Mouse (Mus musculus) heart, postnatal 0 days (tissue): ENCODE results near the gene Ifi27l2a. TPM values are rescaled to one million over a fixed set of nuclear protein-coding genes. Genes with fewer than 3 reads are reported as not detected.

Source experiments
- ATAC-seq: fragments of 200-750 bp; cut with Nextera tagmentation; 2 replicates; pipeline ENCODE4 v1.8.0; 2017; ENCODE audit warnings: low read depth, moderate number of reproducible peaks, moderate library complexity; ENCODE audit not compliant: insufficient read depth
- DNase-seq: peaks from one replicate; pipeline ENCODE4 v3.0.0-alpha.2; 2016; ENCODE audit warnings: low spot score
- H3K27ac ChIP-seq: fragments of 300-500 bp; sonication (generic); 2 replicates; pipeline ENCODE4 v1.5.1; 2014; ENCODE audit warnings: low read depth, mild to moderate bottlenecking
- H3K27me3 ChIP-seq: fragments of 300-500 bp; sonication (generic); 2 replicates; pipeline ENCODE4 v1.6.1; 2014; ENCODE audit warnings: low read length, mixed read lengths; ENCODE audit not compliant: control insufficient read depth, insufficient read depth
- H3K36me3 ChIP-seq: fragments of 300-500 bp; sonication (generic); replicated peaks from 2 replicates; pipeline ENCODE4 v1.6.1; 2014; ENCODE audit warnings: low read length, mixed read lengths; ENCODE audit not compliant: control insufficient read depth, insufficient read depth
- H3K4me1 ChIP-seq: fragments of 300-500 bp; sonication (generic); 2 replicates; pipeline ENCODE4 v1.6.1; 2014; ENCODE audit warnings: antibody characterized with exemption; ENCODE audit not compliant: control insufficient read depth, insufficient read depth
- H3K4me2 ChIP-seq: fragments of 300-500 bp; sonication (generic); 2 replicates; pipeline ENCODE4 v1.6.1; 2014; ENCODE audit warnings: low read depth, mild to moderate bottlenecking, low read length, moderate library complexity
- H3K4me3 ChIP-seq: fragments of 300-500 bp; sonication (generic); 2 replicates; pipeline ENCODE4 v1.5.1; 2014; ENCODE audit warnings: low read depth, low read length
- H3K9ac ChIP-seq: fragments of 300-500 bp; sonication (generic); replicated peaks from 2 replicates; pipeline ENCODE4 v1.6.1; 2014; ENCODE audit warnings: low read depth, low read length, mixed read lengths
- H3K9me3 ChIP-seq: fragments of 300-500 bp; sonication (generic); replicated peaks from 2 replicates; pipeline ENCODE4 v1.6.1; 2016; ENCODE audit warnings: low read length; ENCODE audit not compliant: control insufficient read depth
- CTCF ChIP-seq: IDR thresholded peaks from 2 replicates; pipeline ENCODE4 v1.5.1; 2016; ENCODE audit warnings: antibody characterized with exemption, control low read depth, low read depth
- EP300 ChIP-seq: IDR thresholded peaks from 2 replicates; pipeline ENCODE4 v1.6.1; 2016; ENCODE audit warnings: antibody characterized with exemption, low read depth
- WGBS: fragments of 180-500 bp; shearing (Covaris S2); extraction: QIAGEN DNeasy Blood & Tissue Kit; methylation state at CpG from one replicate; pipeline ENCODE4 v1.1.7; 2014; 5-methylcytosine and 5-hydroxymethylcytosine counted together
- polyA plus RNA-seq: library from polyadenylated mRNA; unstranded; fragments of >200 nt; fragmentation: Nextera tagmentation; extraction: Ambion mirVana; gene quantifications from 2 replicates; pipeline ENCODE4 v1.2.1, GENCODE M21; 2015
- total RNA-seq: library from RNA; depleted of rRNA; stranded (reverse); fragments of >200 nt; gene quantifications from 2 replicates; pipeline ENCODE4 v1.2.3, GENCODE M21; 2014; ENCODE audit warnings: low replicate concordance

Gene Ifi27l2a
- total and polyA plus RNA-seq, 2 experiments from 2014 or later: 68.2 to 156 TPM

DNA sequence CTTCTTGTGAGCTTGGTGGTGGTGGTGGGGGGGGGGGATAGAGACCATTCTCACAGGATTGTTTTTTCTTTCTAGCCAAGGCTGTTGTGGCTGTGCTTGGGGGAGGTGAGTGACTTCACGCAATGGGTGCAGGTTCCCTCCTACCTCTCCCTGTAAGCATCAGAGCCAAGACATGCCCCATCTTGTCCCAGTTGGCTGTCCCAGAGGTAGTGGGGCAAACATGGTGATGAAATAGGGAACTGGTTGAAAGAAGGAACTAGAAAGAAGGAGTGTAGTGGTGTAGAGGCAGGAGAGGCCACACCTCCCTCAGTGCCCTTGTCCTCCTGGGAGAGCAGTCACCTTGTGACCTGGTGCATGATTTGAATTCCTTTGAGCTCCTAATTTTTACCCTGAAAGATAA, 5.9 kb downstream of the Ifi27l2a start:
- ATAC-seq: no peak
- TF ChIP-seq EP300: no peak
- TF ChIP-seq CTCF: no peak
- H3K27me3 ChIP-seq: no peaks in the 10 kb centered on the region
- WGBS: 86% methylated on average over 1 of the region's 1 CpGs
- DNase-seq: no peak
- H3K36me3 ChIP-seq: no peaks in the 10 kb centered on the region
- H3K4me2 ChIP-seq: no peak overlapping the region
- no peaks in the 10 kb centered on the region for H3K9me3 ChIP-seq
- H3K9ac ChIP-seq: no peak overlapping the region
- no peak overlapping the region for H3K27ac ChIP-seq
- 0 out of 2 replicates have a peak, but pooled peaks cover 5% of the 10 kb centered on the region for H3K4me1 ChIP-seq
- H3K4me3 ChIP-seq: no peak overlapping the region

- Histone ChIP-seq H3K4me1 (0 out of 2 replicates have a peak, but pooled peaks cover 5% of the 10 kb centered on the region), H3K27ac (peak overlapping the region; percentile 86), H3K9me3 (no peaks in the 10 kb centered on the region), H3K4me2 (peak overlapping the region; percentile 42), H3K36me3 (no peaks in the 10 kb centered on the region), H3K4me3 (no peak overlapping the region), H3K9ac (no peak overlapping the region), H3K27me3 (no peaks in the 10 kb centered on the region)
- no peak for DNase-seq
- no peak for ATAC-seq
- TF ChIP-seq CTCF (no peak), EP300 (no peak)
Observed at GRCm38 (mm10) chr12:103434861-103435260, 8.6 kb downstream of the Ifi27l2a start.

GRCm38 (mm10) chr12:103433986-103434731, 9.3 kb downstream of the Ifi27l2a start, which contains the start of gene Ifi27:
Ifi27 (plus strand) TSS chr12:103434211.
- Histone ChIP-seq H3K36me3 (no peaks in the 10 kb centered on the region), H3K4me2 (peak within 1 kb of the TSS; percentile 42), H3K9ac (no peak within 1 kb of the TSS), H3K4me1 (0 out of 2 replicates have a peak, but pooled peaks cover 5% of the 10 kb centered on the region), H3K4me3 (peak within 1 kb of the TSS; percentile 26), H3K27ac (peak within 1 kb of the TSS; percentile 86), H3K27me3 (no peaks in the 10 kb centered on the region), H3K9me3 (no peaks in the 10 kb centered on the region)
- ATAC-seq (peak; percentile 95), DNase-seq (peak; percentile 85)
- WGBS: 38% methylated on average over 8 of the region's 8 CpGs
- TF ChIP-seq CTCF (no peak), EP300 (no peak)

DNA sequence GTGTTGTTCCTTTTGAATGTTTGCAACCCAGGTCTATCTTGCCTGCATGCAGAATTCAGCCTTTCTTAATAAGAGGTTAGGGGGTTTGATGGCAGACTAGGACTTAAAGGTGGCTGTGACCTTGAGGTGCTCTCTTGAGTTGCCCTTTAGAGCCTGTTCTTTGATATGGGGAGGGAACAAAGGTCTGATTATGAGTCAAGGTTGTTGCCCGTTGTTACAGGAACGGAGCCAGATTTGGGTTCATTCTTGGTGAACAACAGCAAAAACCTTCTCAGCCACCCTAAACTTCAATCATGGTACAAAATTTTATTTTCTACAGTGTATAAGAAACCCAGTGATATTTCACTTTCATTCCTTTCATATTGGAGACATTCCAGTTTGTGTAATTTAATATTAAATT, 10.1 kb downstream of the Ifi27l2a start:
- Histone ChIP-seq H3K27ac (peak overlapping the region; percentile 69), H3K4me3 (no peak overlapping the region), H3K9me3 (no peaks in the 10 kb centered on the region), H3K27me3 (no peaks in the 10 kb centered on the region), H3K36me3 (no peaks in the 10 kb centered on the region), H3K9ac (no peak overlapping the region), H3K4me1 (0 out of 2 replicates have a peak, but pooled peaks cover 5% of the 10 kb centered on the region), H3K4me2 (no peak overlapping the region)
- WGBS: 59% methylated on average over 2 of the region's 2 CpGs
- ATAC-seq (no peak), DNase-seq (no peak)
- no peak for TF ChIP-seq EP300
- TF ChIP-seq CTCF: no peak

- H3K9me3 ChIP-seq: no peaks in the 10 kb centered on the region
- TF ChIP-seq EP300 (no peak), CTCF (no peak)
- no peaks in the 10 kb centered on the region for H3K27me3 ChIP-seq
- no peak overlapping the region for H3K4me3 ChIP-seq
- no peak overlapping the region for H3K9ac ChIP-seq
- peaks cover 15% of the 10 kb centered on the region for H3K36me3 ChIP-seq
- H3K4me1 ChIP-seq: peaks cover 23% of the 10 kb centered on the region
- ATAC-seq (no peak), DNase-seq (no peak)
- WGBS: 87% methylated on average over 7 of the region's 7 CpGs
- H3K27ac ChIP-seq: no peak overlapping the region
- H3K4me2 ChIP-seq: no peak overlapping the region
Observed at GRCm38 (mm10) chr12:103426710-103427109, 16.8 kb downstream of the Ifi27l2a start.
